Mouse (Mus musculus) spleen, postnatal 14 days (tissue): ENCODE results near the gene Gm525.
"Not testable (repeated sequence)": the region's sequence is repeated elsewhere in the genome, so short reads cannot be mapped to it uniquely, and the experiment has no call there.

Experiments
- DNase-seq, 2 experiments: peaks; one replicate each; pipeline ENCODE4 v3.0.0; 2021 to 2022; ENCODE audit warnings: low spot score in 2 of 2

Gm525 gene

GRCm38 (mm10) chr11:89073541-89073940, at the start of gene Gm525:
Gene Gm525, plus strand, starts transcription at chr11:89073841.
- no peak for DNase-seq

- DNase-seq, result peak in 1 of 2 experiments; percentile 43
Measured at GRCm38 (mm10) chr11:89024181-89024881, 49.3 kb upstream of the Gm525 start.

DNA sequence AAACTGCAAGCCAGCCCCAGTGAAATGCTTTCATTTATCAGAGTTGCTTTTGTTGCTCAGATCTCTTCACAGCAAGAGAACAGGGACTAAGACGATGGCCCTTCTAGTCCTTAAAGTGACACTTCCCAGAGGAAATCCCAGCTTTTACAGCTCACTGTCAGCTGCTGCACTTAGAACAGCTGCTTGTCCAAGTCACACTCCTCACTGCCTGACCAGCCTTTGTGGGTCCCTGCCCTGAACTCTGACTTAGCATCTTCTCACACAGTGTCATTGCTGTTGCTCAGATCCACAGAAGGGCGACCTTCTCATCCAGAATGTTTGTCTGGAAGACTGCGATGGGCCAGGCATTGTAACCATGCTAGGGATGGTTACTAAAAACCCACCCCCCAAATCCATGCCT, 48.0 kb upstream of the Gm525 start:
- no peak for DNase-seq

- no peak for DNase-seq
Measured at GRCm38 (mm10) chr11:89026117-89026516, 47.5 kb upstream of the Gm525 start.

- DNase-seq, result peak in 1 of 2 experiments; percentile 41
Measured at GRCm38 (mm10) chr11:89027955-89028361, 45.7 kb upstream of the Gm525 start.

DNA sequence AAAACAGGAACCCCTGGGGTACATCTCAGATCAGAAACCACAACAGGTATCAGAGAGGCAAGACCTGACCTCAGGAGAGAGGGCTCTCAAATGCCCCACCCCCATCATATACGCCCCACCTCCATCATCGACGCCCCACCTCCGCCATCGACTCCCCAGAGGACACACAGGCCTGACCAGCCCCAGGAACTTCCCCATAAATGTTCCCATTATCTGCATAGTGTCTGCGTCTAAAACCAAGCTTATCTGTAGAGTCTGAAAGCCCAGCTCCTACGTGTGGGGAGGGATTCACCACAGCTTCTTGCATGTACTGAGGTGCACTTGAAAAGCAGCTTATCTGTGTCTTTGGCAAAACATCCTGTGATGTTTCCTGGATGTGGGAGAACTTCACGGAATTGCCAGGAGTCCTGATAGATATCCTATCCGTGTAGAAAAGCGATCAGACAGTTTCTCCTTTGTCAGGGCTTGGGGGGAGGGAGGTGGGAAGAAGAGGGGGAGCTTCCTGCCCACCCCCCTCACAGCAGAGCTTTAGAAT, 44.7 kb upstream of the Gm525 start:
- peak; percentile 49 to 57 for DNase-seq

DNA sequence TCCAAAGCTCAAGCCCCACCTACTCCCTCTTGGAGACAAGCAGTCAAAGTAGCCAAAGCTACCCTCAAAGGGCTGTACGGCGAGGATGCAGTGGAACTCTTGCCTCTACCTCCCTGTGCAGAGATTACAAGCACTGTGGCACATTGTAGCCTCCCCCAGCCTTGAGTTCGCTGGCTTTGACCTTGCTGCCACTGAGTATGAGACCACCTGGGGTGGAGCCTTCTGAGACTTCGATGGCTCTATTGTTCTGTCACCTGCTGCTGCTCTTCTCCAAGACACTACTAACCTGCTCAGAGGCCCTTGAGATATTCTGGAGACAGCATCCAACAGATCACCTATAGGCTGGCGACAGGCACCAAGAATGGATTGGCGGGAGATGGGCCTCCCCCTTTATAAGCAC, 43.1 kb upstream of the Gm525 start:
- no peak for DNase-seq

DNA sequence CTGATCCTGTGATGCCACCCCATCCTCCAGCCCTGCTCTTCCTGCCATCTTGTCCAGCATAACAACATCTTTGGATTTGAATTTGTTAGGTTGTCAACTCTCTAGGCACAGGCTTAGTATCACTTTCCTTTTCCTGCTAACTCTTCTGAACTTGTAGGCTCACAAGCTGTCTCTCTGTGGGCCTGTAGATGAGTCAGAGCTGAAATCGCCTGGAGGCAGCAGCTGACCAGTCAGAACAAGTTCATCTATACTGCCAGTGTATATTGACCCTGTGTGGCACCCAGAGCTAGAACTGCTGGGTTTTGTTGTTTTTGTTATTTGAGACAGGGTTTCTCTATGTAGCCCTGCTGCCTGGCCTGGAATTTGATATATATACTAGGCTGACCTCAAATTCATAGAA, 42.5 kb upstream of the Gm525 start:
- DNase-seq, result no peak

DNA sequence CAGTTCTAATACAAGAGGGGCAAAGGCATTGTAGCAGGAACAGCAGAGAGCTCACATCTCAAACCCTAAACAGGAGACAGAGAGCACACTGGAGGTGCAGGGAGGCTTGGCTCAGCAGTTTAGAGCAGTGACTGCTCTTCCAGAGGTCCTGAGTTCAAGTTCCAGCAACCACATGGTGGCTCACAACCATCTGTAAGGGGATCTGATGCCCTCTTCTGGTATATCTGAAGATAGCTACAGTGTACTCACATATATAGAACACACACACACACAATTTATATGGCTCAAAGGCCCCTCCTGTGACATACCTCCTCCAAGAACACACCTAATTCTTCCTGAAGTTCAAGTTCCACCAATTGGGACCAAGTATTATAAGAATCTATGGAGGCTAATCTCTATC, 39.0 kb upstream of the Gm525 start:
- DNase-seq, result no peak

- DNase-seq, result no peak
Measured at GRCm38 (mm10) chr11:89035552-89035951, 38.1 kb upstream of the Gm525 start.

GRCm38 (mm10) chr11:89038496-89038895, 35.1 kb upstream of the Gm525 start:
- DNase-seq, result no peak

DNA sequence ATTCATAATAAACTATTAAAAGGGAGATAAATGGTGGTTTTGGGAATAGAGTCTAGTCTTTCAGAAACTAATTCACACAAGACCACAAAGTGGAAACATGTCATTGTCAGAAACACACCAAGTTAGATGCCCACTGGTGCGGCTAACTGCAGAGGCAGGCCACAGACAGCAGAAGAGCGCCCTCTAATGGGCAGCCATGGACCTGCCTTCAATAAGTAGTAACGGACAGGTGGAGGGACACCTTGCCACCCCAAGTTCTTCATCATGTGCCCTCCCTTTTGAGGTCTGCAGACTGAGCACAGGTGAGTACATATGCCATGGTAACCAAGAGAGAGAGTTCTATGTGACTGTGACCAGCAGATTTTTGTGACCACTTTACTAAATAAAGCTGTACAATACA, 34.3 kb upstream of the Gm525 start:
- DNase-seq, result peak; percentile 52 to 72

- not testable (repeated sequence) for DNase-seq
Measured at GRCm38 (mm10) chr11:89041073-89041472, 32.6 kb upstream of the Gm525 start.

GRCm38 (mm10) chr11:89043046-89043445, 30.6 kb upstream of the Gm525 start:
- no peak for DNase-seq

DNA sequence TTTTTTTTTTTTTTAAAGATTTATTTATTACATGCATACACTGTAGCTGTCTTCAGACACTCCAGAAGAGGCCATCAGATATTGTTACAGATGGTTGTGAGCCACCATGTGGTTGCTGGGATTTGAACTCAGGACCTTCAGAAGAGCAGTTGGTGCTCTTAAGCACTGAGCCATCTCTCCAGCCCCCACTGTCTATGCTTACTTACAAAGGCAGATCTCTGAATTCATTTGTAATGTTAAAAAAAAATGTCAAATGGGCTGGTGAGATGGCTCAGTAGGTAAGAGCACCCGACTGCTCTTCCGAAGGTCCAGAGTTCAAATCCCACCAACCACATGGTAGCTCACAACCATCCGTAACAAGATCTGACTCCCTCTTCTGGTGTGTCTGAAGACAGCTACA, 28.1 kb upstream of the Gm525 start:
- not testable (repeated sequence) for DNase-seq

DNA sequence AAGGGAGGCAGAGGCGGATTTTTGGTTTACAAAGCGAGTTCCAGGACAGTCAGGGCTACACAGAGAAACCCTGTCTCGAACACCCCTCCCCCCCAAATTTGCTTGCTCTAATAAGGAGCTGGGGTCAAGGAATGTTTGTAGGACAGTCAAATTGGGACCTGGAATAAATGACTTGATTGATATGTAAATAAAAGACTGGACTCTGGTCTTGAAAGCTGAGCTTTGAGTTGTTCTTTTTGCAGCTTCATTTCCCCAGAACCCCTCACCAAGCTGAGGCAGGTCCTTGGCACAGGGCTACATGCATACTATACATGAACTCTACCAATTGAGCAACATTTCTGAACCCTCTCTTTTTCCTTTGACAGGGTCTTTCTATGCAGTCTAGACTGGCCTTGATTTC, 27.6 kb upstream of the Gm525 start:
- DNase-seq, result no peak

DNA sequence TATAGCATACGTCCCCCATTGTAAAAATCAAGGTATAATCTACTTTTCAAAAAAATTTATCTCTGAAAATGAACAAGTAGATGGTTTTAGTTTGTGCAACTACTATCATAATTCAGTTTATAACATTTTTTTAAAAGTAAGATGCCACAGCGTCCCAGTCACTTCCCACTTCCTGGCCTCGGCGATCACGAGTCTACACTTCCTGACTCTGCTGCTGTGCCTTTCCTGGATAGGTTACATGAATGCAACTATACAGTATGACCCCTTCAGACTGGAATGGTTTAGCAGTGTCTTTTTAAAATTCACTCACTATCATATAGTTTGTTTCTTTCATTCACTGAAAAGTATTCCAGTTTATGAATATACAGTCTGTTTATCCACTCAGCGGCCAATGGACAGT, 21.9 kb upstream of the Gm525 start:
- DNase-seq, result no peak

DNA sequence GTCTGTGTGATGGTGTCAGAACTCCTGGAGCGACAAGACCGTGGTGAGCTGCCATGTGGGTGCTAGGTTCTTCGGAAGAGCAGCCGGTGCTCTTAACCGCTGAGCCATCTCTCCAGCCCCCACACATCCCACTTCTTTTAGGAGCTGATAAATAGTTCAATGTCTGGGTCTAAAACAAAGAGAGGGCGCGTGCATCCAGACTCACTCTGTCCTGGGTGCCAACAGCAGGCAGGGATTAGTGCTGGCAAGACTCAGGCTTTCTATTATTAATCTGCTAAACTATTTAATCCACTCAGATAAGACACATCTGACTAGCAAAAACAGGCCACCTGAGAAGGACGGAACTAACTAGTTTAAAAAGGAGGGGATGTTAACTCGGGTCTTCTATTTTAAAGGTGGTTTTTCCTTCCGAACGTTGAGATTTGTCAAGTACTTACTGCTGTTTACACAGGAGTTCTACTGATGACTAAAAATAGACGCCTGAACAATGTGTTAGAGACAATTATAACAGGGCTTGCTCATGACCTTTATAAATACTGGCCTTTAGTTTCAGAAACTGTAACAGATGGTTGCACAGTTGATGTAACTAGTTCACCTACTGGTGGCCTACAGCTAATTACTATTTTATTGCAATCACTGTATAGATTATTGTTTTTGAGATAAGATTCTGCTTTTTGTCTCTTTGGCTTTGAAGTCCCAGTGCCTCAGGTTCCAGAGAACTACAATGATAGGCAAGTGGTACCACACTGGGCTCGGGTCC, 17.5 kb upstream of the Gm525 start:
- no peak for DNase-seq

DNA sequence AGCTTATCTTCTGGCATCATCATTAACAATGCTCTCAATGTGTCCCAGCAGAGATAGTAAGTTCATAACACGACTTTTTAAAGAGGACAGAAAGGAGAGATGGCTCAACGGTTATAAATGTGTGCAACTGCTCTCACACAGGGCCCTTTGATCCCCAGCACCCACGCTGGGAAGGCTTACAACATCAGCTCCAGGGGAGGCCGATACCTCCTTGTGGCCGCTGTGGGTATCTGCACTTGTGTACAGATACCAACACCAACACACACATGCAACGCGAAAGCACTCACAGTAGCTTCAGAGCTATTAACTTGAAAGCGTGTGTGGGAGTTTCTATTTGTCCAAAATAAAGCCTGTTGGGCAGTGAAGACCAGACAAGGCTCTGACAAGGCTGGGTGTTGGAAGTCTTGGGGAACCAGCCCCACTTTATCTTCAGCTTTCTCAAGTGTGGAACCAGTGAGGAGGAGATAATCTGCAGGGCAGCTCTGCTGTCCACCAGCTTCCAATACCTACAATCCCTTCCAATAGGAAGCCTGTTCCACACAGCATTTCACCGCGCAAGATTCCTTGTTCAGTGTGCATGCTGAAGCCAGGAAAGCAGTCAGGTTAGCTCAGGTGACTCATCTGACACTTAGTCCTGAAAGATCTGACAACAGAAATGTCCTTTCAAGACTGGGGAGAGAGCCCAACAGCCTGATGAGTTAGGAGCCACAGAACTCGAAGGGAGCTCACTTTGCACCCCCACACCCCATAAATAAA, 14.9 kb upstream of the Gm525 start:
- no peak for DNase-seq

- peak in 1 of 2 experiments; percentile 18 for DNase-seq
Measured at GRCm38 (mm10) chr11:89059919-89060422, 13.7 kb upstream of the Gm525 start.

- DNase-seq, result peak; percentile 79 to 89
Measured at GRCm38 (mm10) chr11:89060423-89061089, 13.1 kb upstream of the Gm525 start.
